Mouse (Mus musculus): ENCODE measurements at regions not wholly inside any gene's neighbourhood (a gene's known extent, or its start where the extent isn't known, plus 50 kb on each side); places are given as distances from the start of the nearest gene placed in this dataset.

- DNase-seq (ENCODE audit: low spot score in 2 of 2): peak in 1 of 2 experiments; percentile 29
Observed at GRCm38 (mm10) chr13:37290636-37291035, 54.4 kb upstream of the Ly86 start.

GRCm38 (mm10) chr13:37288993-37289392 lies 56.0 kb upstream of the Ly86 start:
- DNase-seq (ENCODE audit: low spot score in 2 of 2): peak in 1 of 2 experiments; percentile 15

- DNase-seq (ENCODE audit: low spot score in 2 of 2): no peak
Observed at GRCm38 (mm10) chr13:37282515-37282914, 62.5 kb upstream of the Ly86 start.

- DNase-seq (ENCODE audit: low spot score in 2 of 2): no peak
Observed at GRCm38 (mm10) chr13:37279078-37279789, 65.8 kb upstream of the Ly86 start.

- no peak for DNase-seq (ENCODE audit: low spot score in 2 of 2)
Observed at GRCm38 (mm10) chr13:37249581-37250461, 95.2 kb upstream of the Ly86 start.

GRCm38 (mm10) chr13:37248741-37249140 lies 96.3 kb upstream of the Ly86 start:
- DNase-seq (ENCODE audit: low spot score in 2 of 2): no peak

- DNase-seq (ENCODE audit: low spot score in 2 of 2): no peak
Observed at GRCm38 (mm10) chr13:37240048-37240447, 105.0 kb upstream of the Ly86 start.

GRCm38 (mm10) chr13:37237285-37237684 lies 107.7 kb upstream of the Ly86 start:
- DNase-seq (ENCODE audit: low spot score in 2 of 2): no peak

- no peak for DNase-seq (ENCODE audit: low spot score in 2 of 2)
Observed at GRCm38 (mm10) chr13:37225834-37226233, 119.2 kb upstream of the Ly86 start.

- no peak for DNase-seq (ENCODE audit: low spot score in 2 of 2)
Observed at GRCm38 (mm10) chr13:37220436-37220835, 124.6 kb upstream of the Ly86 start.

GRCm38 (mm10) chr13:37218596-37218995 lies 126.4 kb upstream of the Ly86 start:
- no peak for DNase-seq (ENCODE audit: low spot score in 2 of 2)

- no peak for DNase-seq (ENCODE audit: low spot score in 2 of 2)
Observed at GRCm38 (mm10) chr13:37214590-37215282, 130.3 kb upstream of the Ly86 start.

GRCm38 (mm10) chr13:37197136-37197535 lies 147.1 kb upstream of the F13a1 start:
- no peak for DNase-seq (ENCODE audit: low spot score in 2 of 2)

GRCm38 (mm10) chr13:37195857-37196256 lies 145.8 kb upstream of the F13a1 start:
- DNase-seq (ENCODE audit: low spot score in 2 of 2): no peak

- DNase-seq (ENCODE audit: low spot score in 2 of 2): no peak
Observed at GRCm38 (mm10) chr13:37181169-37181787, 131.2 kb upstream of the F13a1 start.

GRCm38 (mm10) chr13:37176526-37176925 lies 126.5 kb upstream of the F13a1 start:
- DNase-seq (ENCODE audit: low spot score in 2 of 2): no peak

GRCm38 (mm10) chr13:37175997-37176396 lies 126.0 kb upstream of the F13a1 start:
- DNase-seq (ENCODE audit: low spot score in 2 of 2): no peak

GRCm38 (mm10) chr13:37158831-37159522 lies 108.9 kb upstream of the F13a1 start:
- no peak for DNase-seq (ENCODE audit: low spot score in 2 of 2)

GRCm38 (mm10) chr13:37157808-37158207 lies 107.8 kb upstream of the F13a1 start:
- no peak for DNase-seq (ENCODE audit: low spot score in 2 of 2)

- no peak for DNase-seq (ENCODE audit: low spot score in 2 of 2)
Observed at GRCm38 (mm10) chr13:37151835-37152516, 101.9 kb upstream of the F13a1 start.

- no peak for DNase-seq (ENCODE audit: low spot score in 2 of 2)
Observed at GRCm38 (mm10) chr13:37149961-37150360, 99.9 kb upstream of the F13a1 start.

Measured in spleen, postnatal 4 days (tissue).